Mouse (Mus musculus) heart, embryonic 13.5 days (tissue): Measurements from ENCODE around the gene Alg14. TPM values are rescaled to one million over a fixed set of nuclear protein-coding genes. Genes with fewer than 3 reads are reported as not detected.

Source experiments
- ATAC-seq: fragments of 200-750 bp; cut with Nextera tagmentation; 2 replicates; pipeline ENCODE4 v1.8.0; 2017; ENCODE audit warnings: moderate TSS enrichment; ENCODE audit not compliant: insufficient number of reproducible peaks, low FRiP score, low TSS enrichment; ENCODE audit errors: extremely low read depth
- H3K27ac ChIP-seq: fragments of 300-500 bp; sonication (generic); replicated peaks from 2 replicates; pipeline ENCODE4 v1.5.1; 2015; ENCODE audit warnings: moderate library complexity, mild to moderate bottlenecking, inconsistent platforms
- H3K27me3 ChIP-seq: fragments of 300-500 bp; sonication (generic); replicated peaks from 2 replicates; pipeline ENCODE4 v1.6.1; 2015; ENCODE audit warnings: mild to moderate bottlenecking, inconsistent platforms
- H3K36me3 ChIP-seq: fragments of 300-500 bp; sonication (generic); 2 replicates; pipeline ENCODE4 v1.6.1; 2015; ENCODE audit warnings: mild to moderate bottlenecking, inconsistent platforms
- H3K4me1 ChIP-seq: fragments of 300-500 bp; sonication (generic); 2 replicates; pipeline ENCODE4 v1.6.1; 2015; ENCODE audit warnings: inconsistent platforms
- H3K4me2 ChIP-seq: fragments of 300-500 bp; sonication (generic); 2 replicates; pipeline ENCODE4 v1.6.1; 2015; ENCODE audit warnings: inconsistent platforms, mild to moderate bottlenecking, moderate library complexity
- H3K4me3 ChIP-seq: fragments of 300-500 bp; sonication (generic); 2 replicates; pipeline ENCODE4 v1.5.1; 2015; ENCODE audit warnings: moderate library complexity, mild to moderate bottlenecking, inconsistent platforms
- H3K9ac ChIP-seq: fragments of 300-500 bp; sonication (generic); 2 replicates; pipeline ENCODE4 v1.6.1; 2015; ENCODE audit warnings: inconsistent platforms, mild to moderate bottlenecking, moderate library complexity
- H3K9me3 ChIP-seq: fragments of 300-500 bp; sonication (generic); 2 replicates; pipeline ENCODE4 v1.6.1; 2016; ENCODE audit warnings: inconsistent platforms
- WGBS: fragments of 180-500 bp; shearing (Covaris S2); methylation state at CpG from one replicate; pipeline ENCODE4 v1.1.7; 2015; ENCODE audit warnings: mixed read lengths; 5-methylcytosine and 5-hydroxymethylcytosine counted together
- polyA plus RNA-seq: library from polyadenylated mRNA; unstranded; fragments of >200 nt; fragmentation: Nextera tagmentation; extraction: Ambion mirVana; gene quantifications from 2 replicates; pipeline ENCODE4 v1.2.1, GENCODE M21; 2015

The Alg14 gene
- polyA plus RNA-seq, 1 experiment from 2014 or later = 37.2 TPM

- no peaks in the 10 kb centered on the region for H3K36me3 ChIP-seq
- no peaks in the 10 kb centered on the region for H3K9me3 ChIP-seq
- H3K27ac ChIP-seq = peak overlapping the region; percentile 48
- no peaks in the 10 kb centered on the region for H3K27me3 ChIP-seq
- H3K4me2 ChIP-seq = no peak overlapping the region
- peak overlapping the region; percentile 48; the same call in 1 of the 2 replicates for H3K9ac ChIP-seq
- no peak for ATAC-seq
- H3K4me3 ChIP-seq = no peak overlapping the region
- WGBS = 18% methylated on average over 7 of the region's 7 CpGs
- H3K4me1 ChIP-seq = peaks cover 41% of the 10 kb centered on the region
These were observed 48.8 kb downstream of the Alg14 start for GRCm38 (mm10) chr3:121340321-121340761.

- no peak for ATAC-seq
- H3K36me3 ChIP-seq = 0 out of 2 replicates have a peak, but pooled peaks cover 2% of the 10 kb centered on the region
These were observed 51.7 kb downstream of the Alg14 start for GRCm38 (mm10) chr3:121343224-121343623.

DNA sequence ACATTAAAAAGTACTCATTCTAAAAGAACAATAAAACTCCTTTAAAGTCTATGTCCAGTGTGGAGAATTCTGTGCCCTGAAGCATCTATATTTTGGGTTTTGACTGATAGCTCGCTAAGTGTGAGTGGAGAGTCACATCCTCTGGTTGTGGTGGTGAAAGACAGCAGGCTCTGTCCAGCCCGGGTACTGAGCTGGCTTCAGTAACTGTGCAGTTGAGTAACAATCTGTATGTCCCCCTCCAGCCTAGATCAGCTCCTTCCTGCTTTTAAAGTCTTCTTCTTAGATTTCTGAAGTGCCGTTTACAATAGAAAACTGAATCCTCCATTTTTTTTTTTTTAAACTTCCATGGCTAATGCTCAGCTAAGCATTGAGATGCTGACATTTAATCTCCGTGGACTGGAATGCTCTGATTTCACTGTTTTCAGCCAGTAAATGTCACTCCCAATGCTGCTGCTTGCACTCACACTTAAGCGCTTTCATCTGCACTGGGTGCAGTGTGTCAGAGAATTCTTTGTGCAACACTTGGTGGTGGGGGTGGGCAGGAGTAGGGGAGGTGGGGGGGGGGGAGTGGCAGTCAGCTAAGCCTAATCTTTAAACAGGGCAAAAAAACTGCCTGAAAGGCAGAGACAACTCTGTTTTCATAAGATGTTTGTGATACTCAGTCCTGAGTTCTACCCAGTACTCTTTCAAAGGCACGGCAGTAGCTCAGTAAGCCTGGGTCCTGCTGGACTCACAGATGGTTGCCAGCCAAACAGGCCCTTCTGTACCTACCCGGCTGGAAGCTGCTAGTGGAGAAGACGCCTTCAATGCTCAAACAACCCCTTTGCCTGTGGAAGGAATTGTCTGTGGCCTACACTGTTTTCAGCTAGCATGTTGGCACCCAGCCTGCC, 52.7 kb downstream of the Alg14 start:
- Histone ChIP-seq H3K27me3 (no peaks in the 10 kb centered on the region), H3K36me3 (0 out of 2 replicates have a peak, but pooled peaks cover 2% of the 10 kb centered on the region), H3K9me3 (no peaks in the 10 kb centered on the region), H3K4me2 (no peak overlapping the region), H3K9ac (no peak overlapping the region), H3K27ac (peak overlapping the region; percentile 48), H3K4me1 (peaks cover 34% of the 10 kb centered on the region), H3K4me3 (no peak overlapping the region)
- ATAC-seq = no peak
- WGBS = 27% methylated on average over 8 of the region's 8 CpGs

More at GRCm38 (mm10) chr3:121343224-121343623, 51.7 kb downstream of the Alg14 start:
- no peaks in the 10 kb centered on the region for H3K9me3 ChIP-seq
- no peak overlapping the region for H3K27ac ChIP-seq
- no peak overlapping the region for H3K9ac ChIP-seq
- WGBS = 85% methylated on average over 7 of the region's 7 CpGs
- no peaks in the 10 kb centered on the region for H3K27me3 ChIP-seq
- H3K4me3 ChIP-seq = no peak overlapping the region
- peaks cover 41% of the 10 kb centered on the region for H3K4me1 ChIP-seq
- no peak overlapping the region for H3K4me2 ChIP-seq

DNA sequence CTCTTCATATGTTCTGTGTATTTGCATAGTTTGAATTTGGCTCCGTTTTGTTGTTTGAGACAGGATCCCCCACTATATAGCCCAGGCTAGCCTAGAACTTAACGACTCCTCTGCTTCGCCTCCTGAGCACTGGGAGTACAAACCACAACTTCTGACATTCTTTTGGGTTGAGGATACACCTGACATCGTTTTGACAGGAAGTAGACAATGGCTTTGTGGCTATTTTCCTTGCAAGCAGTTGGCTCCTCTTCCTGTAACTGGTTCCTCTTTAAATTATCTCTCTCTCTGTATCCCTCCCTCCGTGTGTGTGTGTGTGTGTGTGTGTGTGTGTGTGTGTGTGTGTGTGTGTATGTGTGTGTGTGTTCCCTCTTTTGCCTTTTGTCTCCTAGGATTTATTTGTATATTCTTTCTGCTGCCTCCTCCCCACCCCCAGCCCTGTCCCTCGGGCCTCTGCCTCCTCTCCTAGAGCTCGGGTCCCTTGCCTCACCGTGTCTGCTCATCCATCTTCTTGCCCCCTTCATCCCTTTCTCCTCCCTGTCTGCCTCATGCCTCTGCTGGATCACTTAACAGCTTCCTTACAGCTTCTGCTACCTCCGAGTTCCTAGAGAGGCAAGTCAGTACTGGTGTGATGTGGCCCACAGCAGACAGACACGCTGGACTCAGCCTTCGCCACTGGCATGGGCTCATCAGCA, 53.5 kb downstream of the Alg14 start:
- Histone ChIP-seq H3K27me3 (no peaks in the 10 kb centered on the region), H3K4me2 (no peak overlapping the region), H3K4me3 (no peak overlapping the region), H3K4me1 (peaks cover 34% of the 10 kb centered on the region), H3K27ac (peak overlapping the region; percentile 48), H3K9me3 (no peaks in the 10 kb centered on the region), H3K36me3 (0 out of 2 replicates have a peak, but pooled peaks cover 2% of the 10 kb centered on the region), H3K9ac (no peak overlapping the region)
- ATAC-seq = no peak
- 52% methylated on average over 11 of the region's 11 CpGs for WGBS

DNA sequence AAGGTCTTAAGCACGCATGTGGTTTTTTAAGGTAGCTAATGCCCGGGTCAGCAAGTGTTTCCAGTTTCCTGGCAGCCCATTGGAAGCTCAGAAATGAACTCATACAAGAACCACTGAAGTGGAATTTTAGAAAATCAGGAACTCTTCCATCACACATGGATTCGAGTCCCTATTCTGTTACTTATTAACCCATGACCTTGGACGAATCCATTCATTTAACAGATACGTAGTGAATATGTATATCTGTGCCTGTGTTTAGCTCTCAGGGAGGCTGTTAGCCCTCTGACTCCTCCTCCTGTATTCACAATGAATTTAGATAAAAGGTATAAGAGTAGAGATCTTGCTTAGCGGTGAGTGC, 54.0 kb downstream of the Alg14 start:
- peaks cover 30% of the 10 kb centered on the region for H3K4me1 ChIP-seq
- H3K9ac ChIP-seq = no peak overlapping the region
- no peak overlapping the region for H3K4me3 ChIP-seq
- H3K36me3 ChIP-seq = 0 out of 2 replicates have a peak, but pooled peaks cover 2% of the 10 kb centered on the region
- no peak overlapping the region for H3K27ac ChIP-seq
- H3K27me3 ChIP-seq = no peaks in the 10 kb centered on the region
- ATAC-seq = no peak
- WGBS = 67% methylated on average over 6 of the region's 6 CpGs
- no peak overlapping the region for H3K4me2 ChIP-seq
- no peaks in the 10 kb centered on the region for H3K9me3 ChIP-seq

GRCm38 (mm10) chr3:121346507-121347267, 55.1 kb downstream of the Alg14 start:
- no peaks in the 10 kb centered on the region for H3K27me3 ChIP-seq
- H3K4me2 ChIP-seq = no peak overlapping the region
- H3K4me1 ChIP-seq = peaks cover 30% of the 10 kb centered on the region
- 0 out of 2 replicates have a peak, but pooled peaks cover 2% of the 10 kb centered on the region for H3K36me3 ChIP-seq
- no peak overlapping the region for H3K27ac ChIP-seq
- H3K9ac ChIP-seq = no peak overlapping the region
- H3K9me3 ChIP-seq = no peaks in the 10 kb centered on the region
- 91% methylated on average over 12 of the region's 12 CpGs for WGBS
- ATAC-seq = no peak
- no peak overlapping the region for H3K4me3 ChIP-seq

DNA sequence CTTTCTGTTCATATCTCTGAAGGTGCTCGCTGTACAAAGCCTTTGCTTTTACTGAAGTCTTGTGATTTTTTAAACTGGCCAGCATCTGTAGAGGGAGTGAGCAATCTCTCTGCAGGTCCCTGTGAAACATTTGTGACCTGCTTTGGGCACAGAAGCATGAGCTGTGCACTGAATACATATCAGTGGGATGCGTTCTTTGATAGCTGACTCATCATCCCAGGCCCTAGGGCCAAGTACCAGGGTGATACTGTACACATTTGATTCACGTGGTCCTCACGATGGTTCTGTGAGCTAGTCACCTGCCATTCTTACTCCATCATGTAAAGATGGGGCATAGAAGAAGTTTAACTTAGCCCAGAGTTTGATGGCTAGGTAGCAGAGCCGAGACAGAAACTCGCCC, 57.2 kb downstream of the Alg14 start:
- WGBS = 76% methylated on average over 6 of the region's 6 CpGs
- H3K27me3 ChIP-seq = no peaks in the 10 kb centered on the region
- H3K4me1 ChIP-seq = peaks cover 27% of the 10 kb centered on the region

DNA sequence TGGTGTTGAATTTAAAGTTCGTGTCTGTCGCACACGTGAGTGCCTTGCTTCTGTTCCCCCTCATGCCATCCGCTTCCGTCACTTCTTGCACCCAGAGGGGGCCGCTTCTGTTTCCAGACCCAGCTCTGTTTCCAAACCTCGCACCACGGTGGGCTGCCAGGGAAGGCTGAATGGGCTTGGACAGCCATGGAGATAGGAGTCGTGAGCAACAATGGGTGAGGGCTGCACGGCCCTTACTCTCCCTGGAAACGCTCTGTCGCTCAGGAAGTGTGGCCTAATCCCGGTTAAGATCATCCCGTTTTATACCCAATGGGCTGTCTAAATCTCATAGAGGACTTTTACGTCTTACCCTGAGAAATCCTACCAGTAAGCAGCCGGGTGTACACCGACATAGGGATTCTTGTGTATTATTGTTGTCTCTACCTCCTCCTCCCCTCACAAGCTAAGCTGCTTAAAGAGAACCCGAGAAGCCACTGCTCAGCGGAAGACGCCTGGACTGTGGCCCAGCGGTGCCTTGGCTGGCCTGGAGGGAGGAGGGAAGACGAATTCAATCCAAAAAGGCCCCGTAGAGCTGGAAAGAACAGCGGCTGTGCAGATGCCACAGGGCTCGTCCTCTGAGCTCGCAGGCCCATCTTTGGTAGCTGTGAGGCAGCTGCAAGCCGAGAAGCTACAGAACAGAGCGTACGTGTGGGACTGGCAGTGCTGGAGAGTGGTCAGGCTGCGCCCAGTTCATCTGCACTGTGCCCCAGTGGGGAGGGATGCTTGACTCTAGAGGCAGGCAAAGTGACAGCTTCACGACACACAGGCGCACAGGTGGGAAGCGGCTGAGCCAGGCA, 58.0 kb downstream of the Alg14 start:
- Histone ChIP-seq H3K9ac (no peak overlapping the region), H3K27ac (no peak overlapping the region), H3K27me3 (no peaks in the 10 kb centered on the region), H3K9me3 (no peaks in the 10 kb centered on the region), H3K4me1 (peaks cover 19% of the 10 kb centered on the region), H3K36me3 (0 out of 2 replicates have a peak, but pooled peaks cover 2% of the 10 kb centered on the region), H3K4me3 (no peak overlapping the region), H3K4me2 (no peak overlapping the region)
- ATAC-seq = no peak
- WGBS = 69% methylated on average over 33 of the region's 33 CpGs

More for the DNA sequence above, 57.2 kb downstream of the Alg14 start:
- Histone ChIP-seq H3K9ac (no peak overlapping the region), H3K9me3 (no peaks in the 10 kb centered on the region), H3K36me3 (0 out of 2 replicates have a peak, but pooled peaks cover 2% of the 10 kb centered on the region), H3K4me2 (no peak overlapping the region), H3K4me3 (no peak overlapping the region), H3K27ac (no peak overlapping the region)
- no peak for ATAC-seq

DNA sequence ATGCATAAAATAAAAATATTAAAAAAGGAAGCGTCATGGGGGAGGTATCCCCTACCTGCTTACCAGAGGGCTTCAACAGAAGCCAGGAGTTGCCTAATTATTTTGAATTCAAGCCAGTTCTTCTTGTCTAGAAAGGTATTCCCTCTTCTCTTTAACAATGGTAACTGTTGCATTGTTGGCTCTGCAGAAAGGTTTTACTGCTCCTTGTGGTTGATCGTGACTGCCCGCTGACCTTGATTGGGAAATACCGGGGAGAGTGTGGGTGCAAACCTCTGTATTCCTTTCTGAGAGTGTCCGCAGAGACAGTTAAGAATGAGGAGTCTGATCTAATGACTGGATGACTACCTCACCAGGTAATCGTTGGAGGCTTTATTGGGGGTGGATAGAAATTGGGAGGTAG, 59.7 kb downstream of the Alg14 start:
- no peak for ATAC-seq
- Histone ChIP-seq H3K4me3 (no peak overlapping the region), H3K27me3 (no peaks in the 10 kb centered on the region), H3K9ac (no peak overlapping the region), H3K9me3 (no peaks in the 10 kb centered on the region), H3K4me1 (peaks cover 10% of the 10 kb centered on the region; the same call in 1 of the 2 replicates), H3K27ac (no peak overlapping the region), H3K36me3 (0 out of 2 replicates have a peak, but pooled peaks cover 7% of the 10 kb centered on the region), H3K4me2 (no peak overlapping the region)
- 84% methylated on average over 6 of the region's 6 CpGs for WGBS

DNA sequence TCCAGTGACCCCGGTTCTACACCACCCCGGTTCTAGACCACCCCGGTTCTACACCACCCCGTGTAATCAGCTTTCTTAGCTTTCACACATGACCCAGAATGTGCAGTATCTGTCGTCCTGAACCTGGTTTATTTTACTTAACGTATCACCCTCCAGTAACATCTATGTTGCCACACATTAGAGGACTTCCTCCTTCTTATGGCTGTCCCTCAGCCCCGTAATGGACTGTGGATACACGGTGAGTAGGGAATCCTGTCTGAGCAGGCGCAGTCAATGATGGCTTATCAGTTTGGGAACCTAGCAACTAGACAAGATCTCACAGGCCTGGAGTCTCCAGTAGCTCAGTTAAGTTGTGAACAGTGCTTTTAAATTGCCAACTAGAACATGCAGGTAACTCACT, 62.7 kb downstream of the Alg14 start:
- 71% methylated on average over 9 of the region's 9 CpGs for WGBS
- Histone ChIP-seq H3K36me3 (0 out of 2 replicates have a peak, but pooled peaks cover 5% of the 10 kb centered on the region), H3K27ac (no peak overlapping the region), H3K9me3 (no peaks in the 10 kb centered on the region), H3K4me3 (no peak overlapping the region), H3K4me2 (no peak overlapping the region), H3K9ac (no peak overlapping the region), H3K4me1 (peaks cover 8% of the 10 kb centered on the region), H3K27me3 (no peaks in the 10 kb centered on the region)
- no peak for ATAC-seq
